Mouse (Mus musculus): Measurements from ENCODE around the gene Nipal4. TPM values are rescaled to one million over a fixed set of nuclear protein-coding genes. Genes with fewer than 3 reads are reported as not detected.
A peak's percentile ranks its signal among the peaks of the same experiment; 100 is the strongest.

Gene Nipal4
- polyA plus RNA-seq (2014; fragmentation: Nextera tagmentation; extraction: Ambion mirVana), result 4.0 and 5.1 TPM in 2 replicates

DNA sequence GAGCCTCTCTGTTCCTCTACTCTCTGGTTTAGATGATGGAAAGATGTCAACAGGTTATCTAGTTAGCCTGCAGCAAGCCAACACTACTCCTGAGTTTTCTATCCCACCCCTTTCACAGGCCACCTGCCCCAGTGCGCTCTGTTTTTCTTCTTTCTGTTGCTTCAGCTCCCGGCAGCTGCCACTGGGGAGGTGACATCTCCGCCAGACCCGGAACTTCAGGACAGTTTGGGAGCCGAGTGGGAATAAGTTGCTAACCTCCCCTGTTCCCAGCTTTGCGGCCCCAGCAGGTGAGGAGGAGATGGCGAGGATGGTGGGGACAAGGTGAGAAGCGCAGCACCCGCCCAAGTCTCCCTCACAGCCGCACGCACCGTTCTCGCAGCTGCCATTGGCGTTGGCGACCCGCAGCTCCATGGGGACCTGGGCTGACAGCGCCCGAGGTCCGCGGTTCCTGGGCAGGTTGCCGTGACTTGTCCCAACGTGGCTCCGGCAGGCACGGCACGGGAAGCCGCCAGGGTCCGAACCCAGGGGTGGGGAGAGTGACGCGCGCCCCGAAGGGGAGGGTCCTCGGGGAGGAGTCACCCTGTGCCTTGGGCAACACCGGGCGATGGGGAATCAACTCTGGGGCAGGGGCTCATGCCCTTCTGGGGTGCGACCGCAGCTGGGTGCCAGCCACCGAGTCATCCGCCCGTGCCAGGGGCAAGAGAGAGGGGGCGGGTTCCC is at the start of gene Nipal4:
TSS of gene Nipal4 (minus strand) at position 643 of the 720 bp plus-strand sequence.
- peak; percentile 60 for ATAC-seq (ENCODE audit: insufficient number of reproducible peaks, insufficient read depth, low FRiP score, low read depth)
- Histone ChIP-seq H3K27ac (ENCODE audit: low read length) (no peak within 1 kb of the TSS), H3K4me3 (ENCODE audit: low read depth, low read length) (peak within 1 kb of the TSS; percentile 60), H3K4me1 (ENCODE audit: control insufficient read depth, insufficient read depth, low read length) (no peaks in the 10 kb centered on the region), H3K9me3 (ENCODE audit: control insufficient read depth, low read depth, low read length) (no peaks in the 10 kb centered on the region), H3K36me3 (ENCODE audit: control insufficient read depth, insufficient read depth, low read length) (no peaks in the 10 kb centered on the region), H3K4me2 (replicated peaks; ENCODE audit: low read depth, low read length) (peak within 1 kb of the TSS; percentile 88), H3K27me3 (ENCODE audit: control insufficient read depth, insufficient read depth, low read length) (no peaks in the 10 kb centered on the region), H3K9ac (replicated peaks; ENCODE audit: low read depth, low read length) (peak within 1 kb of the TSS; percentile 55)
- WGBS, result 1% methylated on average over 40 of the region's 40 CpGs

- Histone ChIP-seq H3K27me3 (ENCODE audit: control insufficient read depth, insufficient read depth, low read length) (no peaks in the 10 kb centered on the region), H3K4me2 (replicated peaks; ENCODE audit: low read depth, low read length) (no peak overlapping the region), H3K27ac (ENCODE audit: low read length) (peak overlapping the region; percentile 99), H3K4me3 (ENCODE audit: low read depth, low read length) (no peak overlapping the region), H3K9me3 (ENCODE audit: control insufficient read depth, low read depth, low read length) (no peaks in the 10 kb centered on the region), H3K4me1 (ENCODE audit: control insufficient read depth, insufficient read depth, low read length) (peaks cover 33% of the 10 kb centered on the region), H3K9ac (replicated peaks; ENCODE audit: low read depth, low read length) (no peak overlapping the region), H3K36me3 (ENCODE audit: control insufficient read depth, insufficient read depth, low read length) (no peaks in the 10 kb centered on the region)
- peak; percentile 59; the same call in 1 of the 2 replicates for ATAC-seq (ENCODE audit: insufficient number of reproducible peaks, insufficient read depth, low FRiP score, low read depth)
- WGBS, result 11% methylated on average over 3 of the region's 3 CpGs
Observed at GRCm38 (mm10) chr11:46215354-46215753, 49.0 kb upstream of the Nipal4 start.

GRCm38 (mm10) chr11:46214368-46215230 is 48.3 kb upstream of the Nipal4 start:
- no peaks in the 10 kb centered on the region for H3K27me3 ChIP-seq (ENCODE audit: control insufficient read depth, insufficient read depth, low read length)
- H3K4me1 ChIP-seq (ENCODE audit: control insufficient read depth, insufficient read depth, low read length), result peaks cover 33% of the 10 kb centered on the region
- no peak overlapping the region for H3K4me2 ChIP-seq (replicated peaks; ENCODE audit: low read depth, low read length)
- no peak overlapping the region for H3K4me3 ChIP-seq (ENCODE audit: low read depth, low read length)
- no peaks in the 10 kb centered on the region for H3K9me3 ChIP-seq (ENCODE audit: control insufficient read depth, low read depth, low read length)
- H3K9ac ChIP-seq (replicated peaks; ENCODE audit: low read depth, low read length), result 0 out of 2 replicates have a peak overlapping the region, but pooled peaks have one; percentile 21
- peak overlapping the region; percentile 99 for H3K27ac ChIP-seq (ENCODE audit: low read length)
- peak; percentile 28; the same call in 1 of the 2 replicates for ATAC-seq (ENCODE audit: insufficient number of reproducible peaks, insufficient read depth, low FRiP score, low read depth)
- no peaks in the 10 kb centered on the region for H3K36me3 ChIP-seq (ENCODE audit: control insufficient read depth, insufficient read depth, low read length)
- 19% methylated on average over 14 of the region's 14 CpGs for WGBS

GRCm38 (mm10) chr11:46213844-46214243 is 47.5 kb upstream of the Nipal4 start:
- Histone ChIP-seq H3K9ac (replicated peaks; ENCODE audit: low read depth, low read length) (no peak overlapping the region), H3K36me3 (ENCODE audit: control insufficient read depth, insufficient read depth, low read length) (no peaks in the 10 kb centered on the region), H3K4me3 (ENCODE audit: low read depth, low read length) (no peak overlapping the region), H3K27ac (ENCODE audit: low read length) (peak overlapping the region; percentile 99), H3K9me3 (ENCODE audit: control insufficient read depth, low read depth, low read length) (no peaks in the 10 kb centered on the region), H3K4me1 (ENCODE audit: control insufficient read depth, insufficient read depth, low read length) (peaks cover 33% of the 10 kb centered on the region), H3K27me3 (ENCODE audit: control insufficient read depth, insufficient read depth, low read length) (no peaks in the 10 kb centered on the region), H3K4me2 (replicated peaks; ENCODE audit: low read depth, low read length) (no peak overlapping the region)
- WGBS, result 28% methylated on average over 5 of the region's 5 CpGs
- peak; percentile 82; the same call in 1 of the 2 replicates for ATAC-seq (ENCODE audit: insufficient number of reproducible peaks, insufficient read depth, low FRiP score, low read depth)

DNA sequence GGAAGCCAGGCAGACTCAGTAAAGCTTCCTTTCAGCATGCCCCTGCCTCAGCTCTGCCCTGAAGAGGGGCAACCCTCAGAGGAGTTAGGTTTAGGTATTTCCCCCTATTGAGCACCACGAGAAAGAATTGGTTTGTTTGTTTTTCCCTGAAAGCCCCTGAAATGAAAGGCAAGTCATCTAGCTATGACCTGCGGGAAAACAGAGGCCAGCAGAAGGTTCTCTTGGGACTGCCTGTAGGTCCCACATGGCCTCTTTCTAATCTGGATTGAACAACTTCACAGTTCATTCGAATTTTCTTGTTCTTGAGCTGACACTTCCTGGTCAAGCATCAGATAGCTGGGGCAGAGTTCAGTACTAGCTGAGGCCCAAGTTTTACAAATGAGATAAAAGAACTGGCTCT is 45.5 kb upstream of the Nipal4 start:
- H3K4me2 ChIP-seq (replicated peaks; ENCODE audit: low read depth, low read length), result no peak overlapping the region
- peak overlapping the region; percentile 99 for H3K27ac ChIP-seq (ENCODE audit: low read length)
- H3K36me3 ChIP-seq (ENCODE audit: control insufficient read depth, insufficient read depth, low read length), result no peaks in the 10 kb centered on the region; the same call in 1 of the 2 replicates
- peaks cover 33% of the 10 kb centered on the region for H3K4me1 ChIP-seq (ENCODE audit: control insufficient read depth, insufficient read depth, low read length)
- H3K9me3 ChIP-seq (ENCODE audit: control insufficient read depth, low read depth, low read length), result no peaks in the 10 kb centered on the region
- H3K27me3 ChIP-seq (ENCODE audit: control insufficient read depth, insufficient read depth, low read length), result no peaks in the 10 kb centered on the region
- H3K9ac ChIP-seq (replicated peaks; ENCODE audit: low read depth, low read length), result no peak overlapping the region
- ATAC-seq (ENCODE audit: insufficient number of reproducible peaks, insufficient read depth, low FRiP score, low read depth), result no peak
- 20% methylated on average over 3 of the region's 3 CpGs for WGBS
- no peak overlapping the region for H3K4me3 ChIP-seq (ENCODE audit: low read depth, low read length)

- no peak overlapping the region for H3K4me2 ChIP-seq (replicated peaks; ENCODE audit: low read depth, low read length)
- peaks cover 30% of the 10 kb centered on the region for H3K4me1 ChIP-seq (ENCODE audit: control insufficient read depth, insufficient read depth, low read length)
- ATAC-seq (ENCODE audit: insufficient number of reproducible peaks, insufficient read depth, low FRiP score, low read depth), result no peak
- no peaks in the 10 kb centered on the region for H3K27me3 ChIP-seq (ENCODE audit: control insufficient read depth, insufficient read depth, low read length)
- no peak overlapping the region for H3K9ac ChIP-seq (replicated peaks; ENCODE audit: low read depth, low read length)
- no peak overlapping the region for H3K4me3 ChIP-seq (ENCODE audit: low read depth, low read length)
- H3K36me3 ChIP-seq (ENCODE audit: control insufficient read depth, insufficient read depth, low read length), result no peaks in the 10 kb centered on the region; the same call in 1 of the 2 replicates
- WGBS, result 51% methylated on average over 2 of the region's 2 CpGs
- H3K9me3 ChIP-seq (ENCODE audit: control insufficient read depth, low read depth, low read length), result no peaks in the 10 kb centered on the region
- H3K27ac ChIP-seq (ENCODE audit: low read length), result no peak overlapping the region
Observed at GRCm38 (mm10) chr11:46209884-46210283, 43.6 kb upstream of the Nipal4 start.

GRCm38 (mm10) chr11:46205639-46206409 is 39.5 kb upstream of the Nipal4 start:
- no peak overlapping the region for H3K4me2 ChIP-seq (replicated peaks; ENCODE audit: low read depth, low read length)
- H3K36me3 ChIP-seq (ENCODE audit: control insufficient read depth, insufficient read depth, low read length), result no peaks in the 10 kb centered on the region; the same call in 1 of the 2 replicates
- no peaks in the 10 kb centered on the region for H3K27me3 ChIP-seq (ENCODE audit: control insufficient read depth, insufficient read depth, low read length)
- 41% methylated on average over 17 of the region's 17 CpGs for WGBS
- peaks cover 13% of the 10 kb centered on the region; the same call in 1 of the 2 replicates for H3K4me1 ChIP-seq (ENCODE audit: control insufficient read depth, insufficient read depth, low read length)
- peak; percentile 26; the same call in 1 of the 2 replicates for ATAC-seq (ENCODE audit: insufficient number of reproducible peaks, insufficient read depth, low FRiP score, low read depth)
- H3K9ac ChIP-seq (replicated peaks; ENCODE audit: low read depth, low read length), result no peak overlapping the region
- H3K9me3 ChIP-seq (ENCODE audit: control insufficient read depth, low read depth, low read length), result no peaks in the 10 kb centered on the region
- H3K4me3 ChIP-seq (ENCODE audit: low read depth, low read length), result no peak overlapping the region
- H3K27ac ChIP-seq (ENCODE audit: low read length), result peak overlapping the region; percentile 85

DNA sequence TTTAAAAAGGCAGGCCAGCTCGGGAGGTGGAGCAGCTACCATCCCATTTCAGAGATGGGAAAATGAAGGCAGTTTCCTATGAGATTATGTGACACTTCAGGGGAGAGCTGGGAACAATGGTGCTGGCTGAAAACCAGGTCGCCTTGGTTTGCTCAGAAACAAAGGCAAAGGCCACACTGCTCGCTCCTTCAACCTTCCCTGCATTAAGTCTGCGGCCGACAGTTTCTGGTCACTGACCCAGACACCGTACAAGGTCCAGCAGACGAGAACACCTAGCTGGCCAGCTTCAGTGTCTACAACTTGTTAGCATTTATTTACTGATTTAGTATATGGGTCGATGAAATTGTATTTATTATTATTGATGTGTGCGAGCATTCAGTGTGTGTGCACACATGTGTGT is 38.5 kb upstream of the Nipal4 start:
- WGBS, result 85% methylated on average over 9 of the region's 9 CpGs
- peaks cover 13% of the 10 kb centered on the region; the same call in 1 of the 2 replicates for H3K4me1 ChIP-seq (ENCODE audit: control insufficient read depth, insufficient read depth, low read length)
- H3K27ac ChIP-seq (ENCODE audit: low read length), result peak overlapping the region; percentile 85

More for the DNA sequence above, 38.5 kb upstream of the Nipal4 start:
- H3K4me3 ChIP-seq (ENCODE audit: low read depth, low read length), result no peak overlapping the region
- H3K9ac ChIP-seq (replicated peaks; ENCODE audit: low read depth, low read length), result no peak overlapping the region
- no peaks in the 10 kb centered on the region; the same call in 1 of the 2 replicates for H3K36me3 ChIP-seq (ENCODE audit: control insufficient read depth, insufficient read depth, low read length)
- no peaks in the 10 kb centered on the region for H3K9me3 ChIP-seq (ENCODE audit: control insufficient read depth, low read depth, low read length)
- no peak overlapping the region for H3K4me2 ChIP-seq (replicated peaks; ENCODE audit: low read depth, low read length)
- ATAC-seq (ENCODE audit: insufficient number of reproducible peaks, insufficient read depth, low FRiP score, low read depth), result no peak
- no peaks in the 10 kb centered on the region for H3K27me3 ChIP-seq (ENCODE audit: control insufficient read depth, insufficient read depth, low read length)

Measured in stomach, embryonic 14.5 days (tissue).